Mouse (Mus musculus): ENCODE data around the gene Usp38. TPM values are rescaled to one million over a fixed set of nuclear protein-coding genes. Genes with fewer than 3 reads are reported as not detected.
A peak's percentile ranks its signal among the peaks of the same experiment; 100 is the strongest.

Gene Usp38
- polyA plus RNA-seq, 1 experiment from 2014 or later, result 29.0 TPM

DNA sequence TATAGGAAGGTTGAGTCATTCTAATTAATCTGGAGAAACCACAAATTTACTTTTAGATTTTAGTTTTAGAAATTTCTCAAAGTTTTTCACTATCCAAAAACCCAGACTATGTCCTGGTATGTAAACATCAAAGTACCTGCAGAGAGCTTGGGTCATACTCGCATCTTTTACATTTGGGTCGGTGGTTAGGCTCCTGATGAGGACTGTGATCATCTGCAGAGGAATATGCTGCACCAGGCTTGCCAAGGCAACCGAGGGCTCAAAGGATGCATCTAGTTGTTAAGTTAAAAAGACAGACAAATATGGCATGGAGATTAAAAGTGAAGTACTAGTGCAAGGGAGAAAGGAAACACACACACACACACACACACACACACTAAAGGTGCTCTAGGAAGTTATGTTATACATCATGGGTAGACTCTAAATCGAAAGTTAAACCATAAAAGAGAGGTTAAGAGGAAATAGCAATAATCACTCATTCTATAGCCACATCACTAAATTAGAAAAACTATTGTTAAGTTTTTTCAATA lies 2.6 kb downstream of the Usp38 start:
- DNase-seq (ENCODE audit: low spot score), result no peak
- Histone ChIP-seq H3K4me2 (replicated peaks; ENCODE audit: low read depth, low read length) (no peak overlapping the region), H3K9me3 (ENCODE audit: control insufficient read depth, low read length) (no peaks in the 10 kb centered on the region), H3K27ac (ENCODE audit: low read depth, low read length) (no peak overlapping the region), H3K36me3 (ENCODE audit: control insufficient read depth, insufficient read depth, low read length) (no peaks in the 10 kb centered on the region), H3K9ac (ENCODE audit: low read depth, low read length) (no peak overlapping the region), H3K4me1 (replicated peaks; ENCODE audit: control insufficient read depth, insufficient read depth, low read length) (peaks cover 4% of the 10 kb centered on the region; the same call in 1 of the 2 replicates), H3K27me3 (ENCODE audit: control insufficient read depth, insufficient read depth, low read length) (no peaks in the 10 kb centered on the region), H3K4me3 (ENCODE audit: low read depth, low read length) (no peak overlapping the region)
- ATAC-seq (ENCODE audit: low FRiP score), result no peak
- WGBS, result 89% methylated on average over 4 of the region's 4 CpGs

DNA sequence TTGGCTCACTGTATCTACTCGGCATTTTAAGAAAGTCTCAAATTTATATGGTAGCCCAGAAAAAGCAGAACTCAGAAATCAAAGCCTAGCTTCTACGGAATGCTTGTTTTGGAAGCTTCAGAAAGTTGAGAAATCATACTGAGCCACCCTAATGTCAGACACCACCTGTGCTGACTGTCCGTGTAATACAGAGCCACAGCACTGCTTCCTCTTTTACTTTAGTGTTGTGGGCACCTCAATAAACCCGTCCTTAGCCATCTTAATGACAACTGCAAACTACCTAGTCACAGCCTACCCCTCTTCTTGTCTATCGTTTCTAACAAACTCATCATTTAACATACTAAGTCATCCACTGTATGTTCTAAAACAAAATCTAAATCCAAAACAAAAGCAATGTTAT lies 4.3 kb downstream of the Usp38 start:
- Histone ChIP-seq H3K4me3 (ENCODE audit: low read depth, low read length) (no peak overlapping the region), H3K27ac (ENCODE audit: low read depth, low read length) (no peak overlapping the region), H3K9ac (ENCODE audit: low read depth, low read length) (no peak overlapping the region), H3K9me3 (ENCODE audit: control insufficient read depth, low read length) (no peaks in the 10 kb centered on the region), H3K36me3 (ENCODE audit: control insufficient read depth, insufficient read depth, low read length) (no peaks in the 10 kb centered on the region), H3K4me2 (replicated peaks; ENCODE audit: low read depth, low read length) (no peak overlapping the region), H3K27me3 (ENCODE audit: control insufficient read depth, insufficient read depth, low read length) (no peaks in the 10 kb centered on the region), H3K4me1 (replicated peaks; ENCODE audit: control insufficient read depth, insufficient read depth, low read length) (peaks cover 4% of the 10 kb centered on the region; the same call in 1 of the 2 replicates)
- 90% methylated on average over 5 of the region's 5 CpGs for WGBS
- ATAC-seq (ENCODE audit: low FRiP score), result no peak
- no peak for DNase-seq (ENCODE audit: low spot score)

DNA sequence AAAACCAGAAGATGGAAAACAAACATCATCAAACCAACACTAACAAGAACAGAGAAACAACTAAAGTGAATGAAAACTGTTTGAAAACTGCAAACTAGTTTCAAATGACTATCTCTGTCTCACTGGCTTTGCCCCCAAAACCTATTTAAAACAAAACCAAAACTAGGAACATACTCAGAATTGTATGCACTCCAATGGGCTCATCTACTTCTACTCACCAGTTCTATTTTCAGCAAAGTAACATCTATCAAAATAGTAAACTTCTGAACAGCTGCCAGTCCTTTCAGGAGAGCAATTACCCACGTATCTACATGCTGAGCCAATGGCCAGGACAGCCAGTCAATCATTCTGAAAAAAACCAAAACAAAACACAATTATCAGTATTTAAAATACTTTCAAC lies 9.6 kb downstream of the Usp38 start:
- no peak overlapping the region for H3K27ac ChIP-seq (ENCODE audit: low read depth, low read length)
- H3K9ac ChIP-seq (ENCODE audit: low read depth, low read length), result no peak overlapping the region
- H3K4me1 ChIP-seq (replicated peaks; ENCODE audit: control insufficient read depth, insufficient read depth, low read length), result no peaks in the 10 kb centered on the region
- 0 out of 2 replicates have a peak, but pooled peaks cover 3% of the 10 kb centered on the region for H3K36me3 ChIP-seq (ENCODE audit: control insufficient read depth, insufficient read depth, low read length)
- no peaks in the 10 kb centered on the region for H3K9me3 ChIP-seq (ENCODE audit: control insufficient read depth, low read length)
- H3K4me3 ChIP-seq (ENCODE audit: low read depth, low read length), result no peak overlapping the region
- H3K4me2 ChIP-seq (replicated peaks; ENCODE audit: low read depth, low read length), result no peak overlapping the region
- no peak for ATAC-seq (ENCODE audit: low FRiP score)
- H3K27me3 ChIP-seq (ENCODE audit: control insufficient read depth, insufficient read depth, low read length), result no peaks in the 10 kb centered on the region
- DNase-seq (ENCODE audit: low spot score), result no peak
- 90% methylated on average over 1 of the region's 1 CpGs for WGBS

DNA sequence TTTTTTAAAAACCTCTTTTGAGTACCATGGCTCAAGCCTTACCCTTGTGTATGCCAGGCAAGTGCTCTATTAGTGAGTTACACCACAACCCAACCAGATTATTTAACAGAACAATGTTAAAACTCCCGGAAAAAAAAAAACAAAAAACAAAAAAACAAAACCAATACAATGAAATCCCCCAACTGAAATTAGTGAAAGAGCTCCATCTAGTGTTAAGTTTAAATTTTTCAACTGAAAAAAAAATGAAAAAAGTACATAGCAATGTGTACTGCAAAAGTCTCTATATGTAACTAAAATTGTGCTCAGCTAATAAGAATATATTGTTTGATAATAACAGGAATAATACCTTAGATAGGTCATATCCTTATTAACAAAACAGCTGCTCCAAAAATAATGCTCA lies 18.1 kb downstream of the Usp38 start:
- H3K4me3 ChIP-seq (ENCODE audit: low read depth, low read length), result no peak overlapping the region
- no peaks in the 10 kb centered on the region for H3K27me3 ChIP-seq (ENCODE audit: control insufficient read depth, insufficient read depth, low read length)
- ATAC-seq (ENCODE audit: low FRiP score), result no peak
- no peaks in the 10 kb centered on the region for H3K4me1 ChIP-seq (replicated peaks; ENCODE audit: control insufficient read depth, insufficient read depth, low read length)
- no peak overlapping the region for H3K4me2 ChIP-seq (replicated peaks; ENCODE audit: low read depth, low read length)
- H3K9ac ChIP-seq (ENCODE audit: low read depth, low read length), result no peak overlapping the region
- DNase-seq (ENCODE audit: low spot score), result no peak
- H3K27ac ChIP-seq (ENCODE audit: low read depth, low read length), result no peak overlapping the region
- WGBS, result 51% methylated on average over 1 of the region's 1 CpGs
- 0 out of 2 replicates have a peak, but pooled peaks cover 2% of the 10 kb centered on the region for H3K36me3 ChIP-seq (ENCODE audit: control insufficient read depth, insufficient read depth, low read length)
- no peaks in the 10 kb centered on the region for H3K9me3 ChIP-seq (ENCODE audit: control insufficient read depth, low read length)

DNA sequence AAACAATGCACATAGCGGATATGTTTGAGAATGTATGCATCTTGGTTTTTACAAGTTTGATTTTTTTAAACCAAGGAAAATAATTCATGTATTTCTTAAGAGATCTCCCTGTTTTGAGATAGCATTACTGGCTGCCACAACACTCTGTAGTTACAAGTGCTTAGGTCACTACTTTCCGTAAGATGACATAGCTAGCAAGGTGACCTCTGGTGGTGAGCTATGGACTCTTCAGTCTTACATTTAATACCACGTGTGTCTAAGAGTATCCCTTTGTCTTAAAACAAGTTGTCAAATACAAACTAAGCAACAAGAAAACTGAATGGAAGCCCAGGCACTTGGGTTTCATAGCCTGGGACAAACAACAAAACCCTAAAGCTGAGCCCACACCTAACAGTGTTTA lies 22.8 kb downstream of the Usp38 start:
- H3K27me3 ChIP-seq (ENCODE audit: control insufficient read depth, insufficient read depth, low read length), result no peaks in the 10 kb centered on the region
- 72% methylated on average over 3 of the region's 3 CpGs for WGBS
- no peaks in the 10 kb centered on the region for H3K4me1 ChIP-seq (replicated peaks; ENCODE audit: control insufficient read depth, insufficient read depth, low read length)
- H3K4me3 ChIP-seq (ENCODE audit: low read depth, low read length), result no peak overlapping the region
- DNase-seq (ENCODE audit: low spot score) (peak; percentile 47), ATAC-seq (ENCODE audit: low FRiP score) (peak; percentile 70; the same call in 1 of the 2 replicates)
- no peaks in the 10 kb centered on the region for H3K9me3 ChIP-seq (ENCODE audit: control insufficient read depth, low read length)
- no peaks in the 10 kb centered on the region for H3K36me3 ChIP-seq (ENCODE audit: control insufficient read depth, insufficient read depth, low read length)
- H3K27ac ChIP-seq (ENCODE audit: low read depth, low read length), result no peak overlapping the region
- H3K9ac ChIP-seq (ENCODE audit: low read depth, low read length), result no peak overlapping the region
- no peak overlapping the region for H3K4me2 ChIP-seq (replicated peaks; ENCODE audit: low read depth, low read length)

DNA sequence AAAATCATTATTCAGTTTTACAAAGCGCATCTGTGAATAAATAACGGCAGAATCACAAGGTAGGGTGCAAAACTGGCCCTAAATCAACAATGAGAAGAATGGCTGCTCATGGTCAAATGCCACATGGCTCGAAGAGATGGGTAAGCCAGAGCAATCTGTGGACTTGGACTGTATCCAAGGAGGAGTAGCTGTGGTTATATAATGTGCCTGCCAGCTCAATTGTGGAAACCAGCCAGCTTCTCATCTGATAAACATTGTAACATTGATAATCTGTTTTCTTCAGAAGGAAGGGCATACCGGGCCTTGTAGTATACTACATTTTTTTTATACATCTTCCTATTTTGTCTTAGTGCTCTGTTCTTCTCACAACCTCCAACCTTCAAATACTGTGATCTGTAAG lies 31.9 kb downstream of the Usp38 start:
- Histone ChIP-seq H3K9ac (ENCODE audit: low read depth, low read length) (no peak overlapping the region), H3K36me3 (ENCODE audit: control insufficient read depth, insufficient read depth, low read length) (no peaks in the 10 kb centered on the region; the same call in 1 of the 2 replicates), H3K9me3 (ENCODE audit: control insufficient read depth, low read length) (no peaks in the 10 kb centered on the region), H3K27ac (ENCODE audit: low read depth, low read length) (no peak overlapping the region), H3K27me3 (ENCODE audit: control insufficient read depth, insufficient read depth, low read length) (no peaks in the 10 kb centered on the region), H3K4me3 (ENCODE audit: low read depth, low read length) (no peak overlapping the region), H3K4me1 (replicated peaks; ENCODE audit: control insufficient read depth, insufficient read depth, low read length) (no peaks in the 10 kb centered on the region), H3K4me2 (replicated peaks; ENCODE audit: low read depth, low read length) (no peak overlapping the region)
- no peak for DNase-seq (ENCODE audit: low spot score)
- 93% methylated on average over 4 of the region's 4 CpGs for WGBS
- no peak for ATAC-seq (ENCODE audit: low FRiP score)

DNA sequence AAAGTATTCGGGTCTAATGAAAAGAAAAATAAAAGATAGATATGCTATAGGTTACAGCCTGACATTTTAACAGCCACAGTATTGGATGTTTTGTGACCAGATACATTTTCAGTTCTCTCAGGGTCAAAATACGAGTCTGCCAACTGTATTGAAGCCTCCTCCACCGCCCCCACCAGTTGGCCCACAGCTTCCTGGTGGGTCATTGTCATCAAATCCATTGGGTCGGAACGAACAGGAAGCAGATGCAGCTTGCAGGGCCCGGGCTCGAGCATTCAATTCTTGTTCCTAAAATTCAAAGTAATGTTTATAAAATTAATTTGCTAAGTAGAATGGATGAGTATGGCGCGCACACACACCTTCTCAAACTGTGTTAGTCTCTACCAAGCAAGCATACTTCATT lies 33.0 kb downstream of the Usp38 start:
- H3K9ac ChIP-seq (ENCODE audit: low read depth, low read length), result no peak overlapping the region
- no peak overlapping the region for H3K4me2 ChIP-seq (replicated peaks; ENCODE audit: low read depth, low read length)
- 78% methylated on average over 9 of the region's 9 CpGs for WGBS
- ATAC-seq (ENCODE audit: low FRiP score), result no peak
- H3K4me3 ChIP-seq (ENCODE audit: low read depth, low read length), result no peak overlapping the region
- no peaks in the 10 kb centered on the region for H3K27me3 ChIP-seq (ENCODE audit: control insufficient read depth, insufficient read depth, low read length)
- no peak overlapping the region for H3K27ac ChIP-seq (ENCODE audit: low read depth, low read length)
- no peaks in the 10 kb centered on the region; the same call in 1 of the 2 replicates for H3K36me3 ChIP-seq (ENCODE audit: control insufficient read depth, insufficient read depth, low read length)
- no peak for DNase-seq (ENCODE audit: low spot score)
- H3K9me3 ChIP-seq (ENCODE audit: control insufficient read depth, low read length), result no peaks in the 10 kb centered on the region
- no peaks in the 10 kb centered on the region for H3K4me1 ChIP-seq (replicated peaks; ENCODE audit: control insufficient read depth, insufficient read depth, low read length)

DNA sequence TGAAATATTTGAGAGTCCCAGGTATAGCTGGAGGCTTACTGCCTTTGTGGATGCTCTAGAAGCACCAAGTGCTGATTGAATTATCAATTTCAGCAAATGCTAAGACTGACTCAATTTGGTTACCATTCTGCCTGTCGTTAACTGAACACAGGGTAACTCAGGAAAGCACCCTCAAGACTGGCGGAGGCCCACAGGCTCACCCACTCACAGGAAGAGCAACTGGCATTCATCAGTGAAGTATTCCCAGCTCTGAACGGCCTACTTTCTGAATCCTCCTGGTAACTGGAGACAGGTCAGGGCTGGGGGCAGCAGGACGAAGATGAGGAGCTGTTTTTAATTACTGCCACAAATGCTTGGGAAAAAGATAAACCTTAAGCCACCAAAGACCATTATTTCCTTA lies 34.7 kb downstream of the Usp38 start:
- DNase-seq (ENCODE audit: low spot score), result no peak
- Histone ChIP-seq H3K27me3 (ENCODE audit: control insufficient read depth, insufficient read depth, low read length) (no peaks in the 10 kb centered on the region), H3K4me2 (replicated peaks; ENCODE audit: low read depth, low read length) (no peak overlapping the region), H3K9ac (ENCODE audit: low read depth, low read length) (no peak overlapping the region), H3K4me1 (replicated peaks; ENCODE audit: control insufficient read depth, insufficient read depth, low read length) (no peaks in the 10 kb centered on the region), H3K9me3 (ENCODE audit: control insufficient read depth, low read length) (no peaks in the 10 kb centered on the region), H3K27ac (ENCODE audit: low read depth, low read length) (no peak overlapping the region), H3K36me3 (ENCODE audit: control insufficient read depth, insufficient read depth, low read length) (no peaks in the 10 kb centered on the region; the same call in 1 of the 2 replicates), H3K4me3 (ENCODE audit: low read depth, low read length) (no peak overlapping the region)
- ATAC-seq (ENCODE audit: low FRiP score), result no peak
- WGBS, result 72% methylated on average over 4 of the region's 4 CpGs

DNA sequence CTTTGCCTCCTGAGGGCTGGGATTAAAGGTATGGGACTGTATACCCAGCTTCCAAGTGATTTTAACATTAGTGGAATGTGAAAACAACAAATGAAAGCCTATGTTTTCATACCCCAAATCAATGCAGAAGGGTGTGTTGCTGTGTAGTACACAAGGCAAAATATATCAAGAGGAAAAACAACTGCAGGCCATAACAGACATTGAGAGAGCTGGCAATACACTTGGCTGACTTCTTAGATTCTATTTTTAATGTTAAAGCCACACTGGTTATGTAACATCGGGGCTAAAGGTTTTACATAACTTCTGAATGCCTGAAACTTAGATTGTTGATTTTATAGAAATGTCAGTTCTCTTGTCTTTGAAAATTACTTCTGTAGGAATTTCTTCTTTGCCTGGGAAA lies 37.5 kb downstream of the Usp38 start:
- H3K4me2 ChIP-seq (replicated peaks; ENCODE audit: low read depth, low read length), result no peak overlapping the region

More for the DNA sequence above, 37.5 kb downstream of the Usp38 start:
- H3K9ac ChIP-seq (ENCODE audit: low read depth, low read length), result no peak overlapping the region
- no peak for ATAC-seq (ENCODE audit: low FRiP score)
- no peak overlapping the region for H3K4me3 ChIP-seq (ENCODE audit: low read depth, low read length)
- no peak overlapping the region for H3K27ac ChIP-seq (ENCODE audit: low read depth, low read length)
- no peaks in the 10 kb centered on the region; the same call in 1 of the 2 replicates for H3K36me3 ChIP-seq (ENCODE audit: control insufficient read depth, insufficient read depth, low read length)
- WGBS, result 93% methylated on average over 1 of the region's 1 CpGs
- no peak for DNase-seq (ENCODE audit: low spot score)
- H3K9me3 ChIP-seq (ENCODE audit: control insufficient read depth, low read length), result no peaks in the 10 kb centered on the region
- H3K27me3 ChIP-seq (ENCODE audit: control insufficient read depth, insufficient read depth, low read length), result no peaks in the 10 kb centered on the region
- no peaks in the 10 kb centered on the region for H3K4me1 ChIP-seq (replicated peaks; ENCODE audit: control insufficient read depth, insufficient read depth, low read length)
